Mouse (Mus musculus): ENCODE results near the gene Nxpe2.

DNA sequence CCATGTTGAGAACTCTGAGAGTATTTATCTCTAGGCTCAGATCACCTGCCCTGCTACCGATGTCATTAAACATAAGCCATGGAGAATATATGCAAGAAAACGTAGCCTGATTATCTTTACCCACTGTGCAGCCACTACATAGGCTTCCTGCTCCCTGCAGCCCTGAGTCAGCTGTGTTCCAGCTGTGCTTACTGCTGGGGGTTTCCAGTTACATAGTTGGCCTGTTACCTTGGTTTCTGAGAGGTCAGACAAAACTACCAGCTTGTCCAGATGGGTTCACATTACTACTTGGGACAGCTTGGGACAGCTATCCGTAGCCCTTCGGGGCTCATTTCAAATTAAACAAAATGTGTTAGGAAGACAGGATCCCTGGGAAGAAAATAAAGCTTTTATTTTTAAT, 868 bp upstream of the Nxpe2 start:
- TF ChIP-seq POLR2A (IDR thresholded peaks at IDR 0.05; ENCODE audit: borderline replicate concordance, insufficient read depth, low read length): no peak
- TF ChIP-seq CTCF (IDR thresholded peaks at IDR 0.05; ENCODE audit: borderline replicate concordance, insufficient read depth, low read depth, low read length): no peak

Data from cerebellum, adult 2 months (tissue).